Comparison of ENCODE assay signal across 8 mouse cellular contexts in genomic region chr2:181591528-181592085, GRCm38 (mm10). TPM values are rescaled to one million over a fixed set of nuclear protein-coding genes. Genes with fewer than 3 reads are reported as not detected.
DNase-seq lines count a peak whose midpoint lies in the region; ATAC-seq and TF ChIP-seq lines count a peak whose summit lies in the region.

Prpf6 (plus strand) TSS chr2:181591868.

- H3K27ac ChIP-seq in embryonic facial prominence, embryonic 11.5 days (replicated peaks; ENCODE audit: low read depth, low read length) = peak within 1 kb of the TSS; percentile 56
- H3K27ac ChIP-seq in heart, embryonic 11.5 days (ENCODE audit: low read depth, low read length) = peak within 1 kb of the TSS; percentile 58; the same call in 1 of the 2 replicates
- H3K27ac ChIP-seq in kidney, postnatal 0 days = peak within 1 kb of the TSS; percentile 90
- H3K27ac ChIP-seq in liver, embryonic 16.5 days (ENCODE audit: low read length) = peak within 1 kb of the TSS; percentile 82
- H3K27ac ChIP-seq in stomach, embryonic 14.5 days (ENCODE audit: low read length) = peak within 1 kb of the TSS; percentile 83

- peak within 1 kb of the TSS; percentile 83 for H3K4me3 ChIP-seq in embryonic facial prominence, embryonic 11.5 days (ENCODE audit: low read depth, low read length)
- peak within 1 kb of the TSS; percentile 86 for H3K4me3 ChIP-seq in heart, embryonic 11.5 days (ENCODE audit: low read depth, low read length)
- H3K4me3 ChIP-seq in kidney, postnatal 0 days (replicated peaks; ENCODE audit: low read depth, low read length) = peak within 1 kb of the TSS; percentile 91
- peak within 1 kb of the TSS; percentile 85 for H3K4me3 ChIP-seq in liver, embryonic 16.5 days (ENCODE audit: low read depth, low read length)
- peak within 1 kb of the TSS; percentile 94 for H3K4me3 ChIP-seq in stomach, embryonic 14.5 days (ENCODE audit: low read depth, low read length)

- H3K4me1 ChIP-seq in embryonic facial prominence, embryonic 11.5 days (ENCODE audit: control insufficient read depth, insufficient read depth, low read length) = no peaks in the 10 kb centered on the region; the same call in 1 of the 2 replicates
- peaks cover 13% of the 10 kb centered on the region for H3K4me1 ChIP-seq in heart, embryonic 11.5 days (ENCODE audit: control insufficient read depth, insufficient read depth, low read length)
- H3K4me1 ChIP-seq in kidney, postnatal 0 days (replicated peaks; ENCODE audit: insufficient read depth, low read length) = peaks cover 9% of the 10 kb centered on the region; the same call in 1 of the 2 replicates
- H3K4me1 ChIP-seq in liver, embryonic 16.5 days (ENCODE audit: control insufficient read depth, low read depth, low read length) = peaks cover 30% of the 10 kb centered on the region
- H3K4me1 ChIP-seq in stomach, embryonic 14.5 days (ENCODE audit: control insufficient read depth, insufficient read depth, low read length) = peaks cover 9% of the 10 kb centered on the region; the same call in 1 of the 2 replicates

- 11% methylated on average over 5 of the region's 5 CpGs for WGBS in embryonic facial prominence, embryonic 11.5 days
- 20% methylated on average over 5 of the region's 5 CpGs for WGBS in heart, embryonic 11.5 days (ENCODE audit: insufficient replicate concordance)
- 4% methylated on average over 5 of the region's 5 CpGs for WGBS in kidney, postnatal 0 days
- 11% methylated on average over 5 of the region's 5 CpGs for WGBS in liver, embryonic 16.5 days (ENCODE audit: insufficient replicate concordance)
- WGBS in stomach, embryonic 14.5 days = 2% methylated on average over 5 of the region's 5 CpGs

- peak; percentile 20 for DNase-seq in urinary bladder, adult 2 months (ENCODE audit: low spot score)
- DNase-seq in urinary bladder, postnatal 14 days (ENCODE audit: low spot score) = no peak
- peak; percentile 25 for DNase-seq in embryonic facial prominence, embryonic 11.5 days (ENCODE audit: low spot score)
- DNase-seq in kidney, postnatal 0 days (ENCODE audit: low spot score) = no peak
- DNase-seq in right cerebral cortex, postnatal 14 days = no peak

- no peaks in the 10 kb centered on the region for H3K27me3 ChIP-seq in embryonic facial prominence, embryonic 11.5 days (ENCODE audit: control insufficient read depth, insufficient read depth, low read length)
- no peaks in the 10 kb centered on the region for H3K27me3 ChIP-seq in heart, embryonic 11.5 days (ENCODE audit: control insufficient read depth, insufficient read depth, low read length)
- H3K27me3 ChIP-seq in kidney, postnatal 0 days (ENCODE audit: insufficient read depth, low read length) = no peaks in the 10 kb centered on the region
- H3K27me3 ChIP-seq in liver, embryonic 16.5 days (ENCODE audit: control insufficient read depth, insufficient read depth, low read depth, low read length) = no peaks in the 10 kb centered on the region
- no peaks in the 10 kb centered on the region for H3K27me3 ChIP-seq in stomach, embryonic 14.5 days (ENCODE audit: control insufficient read depth, insufficient read depth, low read length)

- H3K4me2 ChIP-seq in embryonic facial prominence, embryonic 11.5 days (ENCODE audit: low read depth, low read length) = peak within 1 kb of the TSS; percentile 69
- H3K4me2 ChIP-seq in heart, embryonic 11.5 days = peak within 1 kb of the TSS; percentile 82
- H3K4me2 ChIP-seq in kidney, postnatal 0 days (ENCODE audit: low read length) = peak within 1 kb of the TSS; percentile 92
- peak within 1 kb of the TSS; percentile 93 for H3K4me2 ChIP-seq in liver, embryonic 16.5 days (ENCODE audit: low read depth, low read length)
- H3K4me2 ChIP-seq in stomach, embryonic 14.5 days (replicated peaks; ENCODE audit: low read depth, low read length) = peak within 1 kb of the TSS; percentile 78

- peak within 1 kb of the TSS; percentile 90 for H3K9ac ChIP-seq in embryonic facial prominence, embryonic 11.5 days (replicated peaks; ENCODE audit: low read length)
- H3K9ac ChIP-seq in heart, embryonic 11.5 days (ENCODE audit: low read depth, low read length) = peak within 1 kb of the TSS; percentile 89
- peak within 1 kb of the TSS; percentile 95 for H3K9ac ChIP-seq in kidney, postnatal 0 days (ENCODE audit: low read depth, low read length)
- peak within 1 kb of the TSS; percentile 83 for H3K9ac ChIP-seq in liver, embryonic 16.5 days (ENCODE audit: low read depth, low read length)
- peak within 1 kb of the TSS; percentile 97 for H3K9ac ChIP-seq in stomach, embryonic 14.5 days (replicated peaks; ENCODE audit: low read depth, low read length)

- H3K9me3 ChIP-seq in embryonic facial prominence, embryonic 11.5 days (replicated peaks; ENCODE audit: control insufficient read depth, low read length) = no peaks in the 10 kb centered on the region
- H3K9me3 ChIP-seq in heart, embryonic 11.5 days (replicated peaks; ENCODE audit: control insufficient read depth, low read length) = no peaks in the 10 kb centered on the region
- no peaks in the 10 kb centered on the region for H3K9me3 ChIP-seq in kidney, postnatal 0 days (replicated peaks; ENCODE audit: low read length)
- no peaks in the 10 kb centered on the region for H3K9me3 ChIP-seq in liver, embryonic 16.5 days (replicated peaks; ENCODE audit: control insufficient read depth, low read length)
- H3K9me3 ChIP-seq in stomach, embryonic 14.5 days (ENCODE audit: control insufficient read depth, low read depth, low read length) = no peaks in the 10 kb centered on the region

- ATAC-seq in embryonic facial prominence, embryonic 11.5 days (replicated peaks; ENCODE audit: insufficient number of reproducible peaks, low FRiP score, low TSS enrichment, low read depth) = no peak
- no peak for ATAC-seq in heart, embryonic 11.5 days (replicated peaks; ENCODE audit: insufficient number of reproducible peaks, low FRiP score, low TSS enrichment)
- ATAC-seq in kidney, postnatal 0 days (replicated peaks; ENCODE audit: low FRiP score, low read depth) = no peak
- peak; percentile 23 for ATAC-seq in liver, embryonic 16.5 days (ENCODE audit: low read depth)
- ATAC-seq in stomach, embryonic 14.5 days (ENCODE audit: insufficient number of reproducible peaks, insufficient read depth, low FRiP score, low read depth) = 0 out of 2 replicates have a peak, but pooled peaks have one; percentile 3

- peaks cover 14% of the 10 kb centered on the region for H3K36me3 ChIP-seq in embryonic facial prominence, embryonic 11.5 days (replicated peaks; ENCODE audit: control insufficient read depth, insufficient read depth, low read depth, low read length)
- H3K36me3 ChIP-seq in heart, embryonic 11.5 days (ENCODE audit: control insufficient read depth, insufficient read depth, low read length) = peaks cover 30% of the 10 kb centered on the region
- H3K36me3 ChIP-seq in kidney, postnatal 0 days (ENCODE audit: insufficient read depth, low read length) = peaks cover 25% of the 10 kb centered on the region
- peaks cover 11% of the 10 kb centered on the region for H3K36me3 ChIP-seq in liver, embryonic 16.5 days (ENCODE audit: control insufficient read depth, insufficient read depth)
- H3K36me3 ChIP-seq in stomach, embryonic 14.5 days (ENCODE audit: control insufficient read depth, insufficient read depth, low read length) = peaks cover 38% of the 10 kb centered on the region

- no peak for TF ChIP-seq CTCF in kidney, postnatal 0 days (IDR thresholded peaks at IDR 0.05; ENCODE audit: low read depth)

RNA-seq across cellular contexts. Expression of gene Prpf6, which starts in this region (rescaled TPM):
- polyA plus RNA-seq in urinary bladder, adult 2 months (2012; rRNA removed) = 30.7 and 40.9 TPM in 2 replicates
- 79.0 and 80.3 TPM in 2 replicates for polyA plus RNA-seq in embryonic facial prominence, embryonic 11.5 days (2014; fragmentation: Nextera tagmentation; extraction: Ambion mirVana)
- polyA plus RNA-seq in heart, embryonic 11.5 days (2014; fragmentation: Nextera tagmentation; extraction: Ambion mirVana) = 45.5 and 53.2 TPM in 2 replicates
- 46.3 and 52.2 TPM in 2 replicates for polyA plus RNA-seq in kidney, postnatal 0 days (2015; fragmentation: Nextera tagmentation; extraction: Ambion mirVana)
- 24.2 and 25.0 TPM in 2 replicates for polyA plus RNA-seq in liver, embryonic 16.5 days (2015; fragmentation: Nextera tagmentation; extraction: Ambion mirVana)
- 57.9 and 60.2 TPM in 2 replicates for polyA plus RNA-seq in stomach, embryonic 14.5 days (2014; fragmentation: Nextera tagmentation; extraction: Ambion mirVana)

Comparison
In these comparisons a context has a peak if more than half of its experiments do, and no peak if none do; other contexts are left out.
1. DNase-seq: peak in urinary bladder, adult 2 months (single experiment) and embryonic facial prominence, embryonic 11.5 days (single experiment); none in urinary bladder, postnatal 14 days (single experiment), kidney, postnatal 0 days (single experiment) and right cerebral cortex, postnatal 14 days (single experiment).
2. ATAC-seq: peak in liver, embryonic 16.5 days (single experiment) and stomach, embryonic 14.5 days (single experiment); none in embryonic facial prominence, embryonic 11.5 days (single experiment), heart, embryonic 11.5 days (single experiment) and kidney, postnatal 0 days (single experiment).
3. Peak in every context shown above with its lines, with median percentiles within 50 percentile points of each other: H3K27ac ChIP-seq, H3K4me2 ChIP-seq, H3K4me3 ChIP-seq and H3K9ac ChIP-seq.